Mouse (Mus musculus) midbrain, embryonic 12.5 days (tissue): ENCODE results near the gene Milr1. TPM values are rescaled to one million over a fixed set of nuclear protein-coding genes. Genes with fewer than 3 reads are reported as not detected.
"Not testable (repeated sequence)": the region's sequence is repeated elsewhere in the genome, so short reads cannot be mapped to it uniquely, and the experiment has no call there.

ENCODE experiments used
- ATAC-seq: fragments of 200-750 bp; cut with Nextera tagmentation; 2 replicates; pipeline ENCODE4 v1.8.0; 2017; ENCODE audit warnings: low read depth, moderate TSS enrichment, moderate library complexity; ENCODE audit not compliant: low FRiP score
- H3K27ac ChIP-seq: fragments of 300-500 bp; sonication (generic); replicated peaks from 2 replicates; pipeline ENCODE4 v1.5.1; 2016; ENCODE audit warnings: mild to moderate bottlenecking
- H3K27me3 ChIP-seq: fragments of 300-500 bp; sonication (generic); 2 replicates; pipeline ENCODE4 v1.6.1; 2016; ENCODE audit warnings: mild to moderate bottlenecking
- H3K36me3 ChIP-seq: fragments of 300-500 bp; sonication (generic); 2 replicates; pipeline ENCODE4 v1.6.1; 2016
- H3K4me1 ChIP-seq: fragments of 300-500 bp; sonication (generic); 2 replicates; pipeline ENCODE4 v1.6.1; 2016
- H3K4me2 ChIP-seq: fragments of 300-500 bp; sonication (generic); replicated peaks from 2 replicates; pipeline ENCODE4 v1.6.1; 2016; ENCODE audit warnings: mild to moderate bottlenecking, moderate library complexity
- H3K4me3 ChIP-seq: fragments of 300-500 bp; sonication (generic); 2 replicates; pipeline ENCODE4 v1.5.1; 2016; ENCODE audit warnings: mild to moderate bottlenecking
- H3K9ac ChIP-seq: fragments of 300-500 bp; sonication (generic); replicated peaks from 2 replicates; pipeline ENCODE4 v1.6.1; 2016; ENCODE audit warnings: mild to moderate bottlenecking, moderate library complexity
- H3K9me3 ChIP-seq: fragments of 300-500 bp; sonication (generic); 2 replicates; pipeline ENCODE4 v1.6.1; 2016; ENCODE audit warnings: mild to moderate bottlenecking
- WGBS: fragments of 180-500 bp; shearing (Covaris S2); methylation state at CpG from one replicate; pipeline ENCODE4 v1.1.7; 2016; 5-methylcytosine and 5-hydroxymethylcytosine counted together
- polyA plus RNA-seq: library from polyadenylated mRNA; unstranded; fragments of >200 nt; fragmentation: Nextera tagmentation; extraction: Ambion mirVana; gene quantifications from 2 replicates; pipeline ENCODE4 v1.2.1, GENCODE M21; 2016

Gene Milr1
- polyA plus RNA-seq, 1 experiment from 2014 or later = 1.7 TPM

GRCm38 (mm10) chr11:106778589-106779387 is 27.8 kb downstream of the Milr1 start:
- H3K27ac ChIP-seq = peak overlapping the region; percentile 87
- 3% methylated on average over 39 of the region's 39 CpGs for WGBS
- H3K9me3 ChIP-seq = no peaks in the 10 kb centered on the region
- peak overlapping the region; percentile 80 for H3K9ac ChIP-seq
- peaks cover 5% of the 10 kb centered on the region; the same call in 1 of the 2 replicates for H3K4me1 ChIP-seq
- no peaks in the 10 kb centered on the region for H3K27me3 ChIP-seq
- H3K36me3 ChIP-seq = peaks cover 67% of the 10 kb centered on the region
- peak overlapping the region; percentile 90 for H3K4me2 ChIP-seq
- H3K4me3 ChIP-seq = peak overlapping the region; percentile 62
- ATAC-seq = no peak; the same call in none of the 2 replicates

- peak within 1 kb of the TSS; percentile 90 for H3K4me2 ChIP-seq
- peak within 1 kb of the TSS; percentile 87 for H3K27ac ChIP-seq
- ATAC-seq = peak; percentile 99
- H3K9ac ChIP-seq = peak within 1 kb of the TSS; percentile 80
- H3K36me3 ChIP-seq = peaks cover 67% of the 10 kb centered on the region
- 3% methylated on average over 30 of the region's 30 CpGs for WGBS
- no peaks in the 10 kb centered on the region for H3K27me3 ChIP-seq
- H3K4me1 ChIP-seq = peaks cover 10% of the 10 kb centered on the region; the same call in 1 of the 2 replicates
- H3K9me3 ChIP-seq = no peaks in the 10 kb centered on the region
- peak within 1 kb of the TSS; percentile 62 for H3K4me3 ChIP-seq
Observed at GRCm38 (mm10) chr11:106779388-106780088, 28.5 kb downstream of the Milr1 start, which contains the start of gene Polg2. Gene Polg2 (minus strand): TSS chr11:106779537.

- H3K27ac ChIP-seq = peak overlapping the region; percentile 87
- WGBS = 63% methylated on average over 4 of the region's 4 CpGs
- no peaks in the 10 kb centered on the region for H3K27me3 ChIP-seq
- H3K4me1 ChIP-seq = peaks cover 10% of the 10 kb centered on the region; the same call in 1 of the 2 replicates
- H3K4me2 ChIP-seq = peak overlapping the region; percentile 90; the same call in 1 of the 2 replicates
- H3K36me3 ChIP-seq = peaks cover 67% of the 10 kb centered on the region
- ATAC-seq = no peak
- H3K9ac ChIP-seq = no peak overlapping the region
- H3K4me3 ChIP-seq = no peak overlapping the region
- H3K9me3 ChIP-seq = no peaks in the 10 kb centered on the region
Observed at GRCm38 (mm10) chr11:106780089-106780425, 29.0 kb downstream of the Milr1 start.

- no peak overlapping the region for H3K4me2 ChIP-seq
- no peak overlapping the region for H3K4me3 ChIP-seq
- H3K27ac ChIP-seq = no peak overlapping the region
- no peaks in the 10 kb centered on the region for H3K27me3 ChIP-seq
- 79% methylated on average over 6 of the region's 6 CpGs for WGBS
- peaks cover 67% of the 10 kb centered on the region for H3K36me3 ChIP-seq
- no peak for ATAC-seq
- no peak overlapping the region for H3K9ac ChIP-seq
- H3K9me3 ChIP-seq = no peaks in the 10 kb centered on the region
- H3K4me1 ChIP-seq = peaks cover 16% of the 10 kb centered on the region
Observed at GRCm38 (mm10) chr11:106780590-106781220, 29.7 kb downstream of the Milr1 start.

GRCm38 (mm10) chr11:106782271-106782670 is 31.2 kb downstream of the Milr1 start:
- H3K27me3 ChIP-seq, H3K4me2 ChIP-seq, H3K4me3 ChIP-seq, ATAC-seq, H3K9me3 ChIP-seq, H3K27ac ChIP-seq, H3K9ac ChIP-seq: not testable (repeated sequence)
- H3K36me3 ChIP-seq = peaks cover 65% of the 10 kb centered on the region
- WGBS = 90% methylated on average over 7 of the region's 7 CpGs
- H3K4me1 ChIP-seq = peaks cover 22% of the 10 kb centered on the region

- Histone ChIP-seq H3K4me3 (no peak overlapping the region), H3K4me2 (no peak overlapping the region), H3K36me3 (peaks cover 65% of the 10 kb centered on the region), H3K9ac (no peak overlapping the region), H3K27ac (no peak overlapping the region), H3K27me3 (no peaks in the 10 kb centered on the region), H3K9me3 (no peaks in the 10 kb centered on the region), H3K4me1 (peaks cover 20% of the 10 kb centered on the region)
- WGBS = 89% methylated on average over 9 of the region's 9 CpGs
- no peak for ATAC-seq
Observed at GRCm38 (mm10) chr11:106782841-106783764, 32.1 kb downstream of the Milr1 start.

GRCm38 (mm10) chr11:106784476-106784875 is 33.5 kb downstream of the Milr1 start:
- H3K9me3 ChIP-seq = no peaks in the 10 kb centered on the region
- WGBS = 93% methylated on average over 2 of the region's 2 CpGs
- H3K27ac ChIP-seq = no peak overlapping the region
- peaks cover 65% of the 10 kb centered on the region for H3K36me3 ChIP-seq
- H3K4me3 ChIP-seq = no peak overlapping the region
- no peaks in the 10 kb centered on the region for H3K27me3 ChIP-seq
- H3K9ac ChIP-seq = no peak overlapping the region
- H3K4me1 ChIP-seq = peaks cover 20% of the 10 kb centered on the region
- H3K4me2 ChIP-seq = no peak overlapping the region
- no peak for ATAC-seq

GRCm38 (mm10) chr11:106785043-106785442 is 34.0 kb downstream of the Milr1 start:
- Histone ChIP-seq H3K27ac (no peak overlapping the region), H3K27me3 (no peaks in the 10 kb centered on the region), H3K4me2 (no peak overlapping the region), H3K36me3 (peaks cover 64% of the 10 kb centered on the region), H3K9me3 (no peaks in the 10 kb centered on the region), H3K9ac (no peak overlapping the region), H3K4me1 (peaks cover 20% of the 10 kb centered on the region), H3K4me3 (0 out of 2 replicates have a peak overlapping the region, but pooled peaks have one; percentile 8)
- no peak for ATAC-seq
- 90% methylated on average over 1 of the region's 1 CpGs for WGBS

- Histone ChIP-seq H3K4me1 (peaks cover 25% of the 10 kb centered on the region), H3K9ac (peak overlapping the region; percentile 99), H3K27ac (peak overlapping the region; percentile 98), H3K4me2 (peak overlapping the region; percentile 78), H3K36me3 (peaks cover 42% of the 10 kb centered on the region), H3K27me3 (no peaks in the 10 kb centered on the region), H3K9me3 (no peaks in the 10 kb centered on the region), H3K4me3 (peak overlapping the region; percentile 97)
- WGBS = under 1% methylated on average over 65 of the region's 65 CpGs
- ATAC-seq = no peak
Observed at GRCm38 (mm10) chr11:106787131-106788025, 36.4 kb downstream of the Milr1 start.

GRCm38 (mm10) chr11:106788026-106788774 is 37.2 kb downstream of the Milr1 start:
- peak; percentile 69 for ATAC-seq
- peaks cover 43% of the 10 kb centered on the region for H3K36me3 ChIP-seq
- H3K4me1 ChIP-seq = peaks cover 25% of the 10 kb centered on the region

More at GRCm38 (mm10) chr11:106788026-106788774, 37.2 kb downstream of the Milr1 start:
- WGBS = under 1% methylated on average over 70 of the region's 79 CpGs
- H3K4me2 ChIP-seq = peak overlapping the region; percentile 72
- H3K9ac ChIP-seq = peak overlapping the region; percentile 99
- H3K27me3 ChIP-seq = no peaks in the 10 kb centered on the region
- peak overlapping the region; percentile 97 for H3K4me3 ChIP-seq
- H3K9me3 ChIP-seq = no peaks in the 10 kb centered on the region
- peak overlapping the region; percentile 98 for H3K27ac ChIP-seq
